Mouse (Mus musculus) A20 (cell line): Measurements from ENCODE around the gene Rpn1.
"Not testable (repeated sequence)": the region's sequence is repeated elsewhere in the genome, so short reads cannot be mapped to it uniquely, and the experiment has no call there.

Source experiments
- DNase-seq: peaks from one replicate; pipeline ENCODE4 v3.0.0-alpha.2; 2011; ENCODE audit warnings: low read depth, low spot score

The Rpn1 gene

GRCm38 (mm10) chr6:88119309-88119708 lies 35.0 kb downstream of the Rpn1 start:
- DNase-seq = peak; percentile 10

GRCm38 (mm10) chr6:88120813-88121212 lies 36.5 kb downstream of the Rpn1 start:
- no peak for DNase-seq

GRCm38 (mm10) chr6:88121781-88122180 lies 37.5 kb downstream of the Rpn1 start:
- no peak for DNase-seq

GRCm38 (mm10) chr6:88123150-88123857 lies 39.0 kb downstream of the Rpn1 start:
- peak; percentile 36 for DNase-seq

GRCm38 (mm10) chr6:88123858-88124261 lies 39.6 kb downstream of the Rpn1 start:
- DNase-seq = peak; percentile 57

- no peak for DNase-seq
Measured at GRCm38 (mm10) chr6:88124551-88124950, 40.3 kb downstream of the Rpn1 start.

GRCm38 (mm10) chr6:88125815-88126214 lies 41.5 kb downstream of the Rpn1 start:
- DNase-seq = not testable (repeated sequence)

- no peak for DNase-seq
Measured at GRCm38 (mm10) chr6:88131521-88131920, 47.2 kb downstream of the Rpn1 start.

- DNase-seq = no peak
Measured at GRCm38 (mm10) chr6:88132051-88132450, 47.8 kb downstream of the Rpn1 start.

GRCm38 (mm10) chr6:88133061-88133460 lies 48.8 kb downstream of the Rpn1 start:
- no peak for DNase-seq

- DNase-seq = no peak
Measured at GRCm38 (mm10) chr6:88133878-88134277, 49.6 kb downstream of the Rpn1 start.

GRCm38 (mm10) chr6:88136201-88136631 lies 51.9 kb downstream of the Rpn1 start:
- DNase-seq = no peak

- DNase-seq = no peak
Measured at GRCm38 (mm10) chr6:88138485-88138884, 54.2 kb downstream of the Rpn1 start.

GRCm38 (mm10) chr6:88140264-88140663 lies 56.0 kb downstream of the Rpn1 start:
- no peak for DNase-seq

- DNase-seq = no peak
Measured at GRCm38 (mm10) chr6:88145793-88146192, 61.5 kb downstream of the Rpn1 start.

GRCm38 (mm10) chr6:88146576-88146975 lies 62.3 kb downstream of the Rpn1 start:
- no peak for DNase-seq

GRCm38 (mm10) chr6:88147411-88148003 lies 63.2 kb downstream of the Rpn1 start:
- DNase-seq = no peak

- peak; percentile 17 for DNase-seq
Measured at GRCm38 (mm10) chr6:88151335-88151734, 67.1 kb downstream of the Rpn1 start.

GRCm38 (mm10) chr6:88152127-88152705 lies 67.9 kb downstream of the Rpn1 start:
- no peak for DNase-seq

- DNase-seq = no peak
Measured at GRCm38 (mm10) chr6:88152979-88153378, 68.7 kb downstream of the Rpn1 start.
